Mouse (Mus musculus) intestine, embryonic 15.5 days (tissue): Measurements from ENCODE around the gene Trim69. TPM values are rescaled to one million over a fixed set of nuclear protein-coding genes. Genes with fewer than 3 reads are reported as not detected.
"Not testable (repeated sequence)": the region's sequence is repeated elsewhere in the genome, so short reads cannot be mapped to it uniquely, and the experiment has no call there.

Experiments
- ATAC-seq: fragments of 200-750 bp; cut with Nextera tagmentation; 2 replicates; pipeline ENCODE4 v1.8.0; 2017; ENCODE audit warnings: moderate TSS enrichment, moderate library complexity
- H3K27ac ChIP-seq: fragments of 300-500 bp; sonication (generic); 2 replicates; pipeline ENCODE4 v1.5.1; 2015; ENCODE audit warnings: mild to moderate bottlenecking, inconsistent platforms
- H3K27me3 ChIP-seq: fragments of 300-500 bp; sonication (generic); replicated peaks from 2 replicates; pipeline ENCODE4 v1.6.1; 2015; ENCODE audit warnings: inconsistent platforms
- H3K36me3 ChIP-seq: fragments of 300-500 bp; sonication (generic); 2 replicates; pipeline ENCODE4 v1.6.1; 2015; ENCODE audit warnings: inconsistent platforms
- H3K4me1 ChIP-seq: fragments of 300-500 bp; sonication (generic); replicated peaks from 2 replicates; pipeline ENCODE4 v1.6.1; 2015; ENCODE audit warnings: inconsistent platforms
- H3K4me2 ChIP-seq: fragments of 300-500 bp; sonication (generic); replicated peaks from 2 replicates; pipeline ENCODE4 v1.6.1; 2015; ENCODE audit warnings: mild to moderate bottlenecking, inconsistent platforms
- H3K4me3 ChIP-seq: fragments of 300-500 bp; sonication (generic); replicated peaks from 2 replicates; pipeline ENCODE4 v1.5.1; 2015; ENCODE audit warnings: inconsistent platforms
- H3K9ac ChIP-seq: fragments of 300-500 bp; sonication (generic); 2 replicates; pipeline ENCODE4 v1.6.1; 2015; ENCODE audit warnings: inconsistent platforms
- H3K9me3 ChIP-seq: fragments of 300-500 bp; sonication (generic); 2 replicates; pipeline ENCODE4 v1.6.1; 2016; ENCODE audit warnings: inconsistent platforms
- WGBS: fragments of 180-500 bp; shearing (Covaris S2); methylation state at CpG from one replicate; pipeline ENCODE4 v1.1.7; 2015; 5-methylcytosine and 5-hydroxymethylcytosine counted together
- polyA plus RNA-seq: library from polyadenylated mRNA; unstranded; fragments of >200 nt; fragmentation: Nextera tagmentation; extraction: Ambion mirVana; gene quantifications from 2 replicates; pipeline ENCODE4 v1.2.1, GENCODE M21; 2015

Gene Trim69
- polyA plus RNA-seq, 1 experiment from 2014 or later = not detected

DNA sequence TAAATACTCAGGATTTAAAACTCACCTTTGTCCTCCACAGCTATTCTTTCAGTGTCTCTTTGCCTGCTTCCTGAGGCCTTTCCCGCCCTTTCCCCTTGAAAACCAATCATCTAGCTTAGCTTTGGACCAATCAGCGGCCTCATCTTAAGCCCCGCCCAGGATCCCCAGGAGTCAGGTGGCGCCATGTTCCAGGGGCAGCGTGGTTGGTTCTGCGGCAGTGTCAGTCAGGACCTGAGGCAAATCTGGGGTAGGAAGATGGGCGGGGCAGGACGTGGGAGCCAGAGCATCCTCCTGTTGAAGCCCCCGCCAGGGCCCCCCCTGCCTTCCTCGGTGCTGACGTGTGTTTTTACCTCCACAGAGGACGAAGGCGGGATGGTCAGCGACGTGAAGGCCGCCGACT lies 25.6 kb downstream of the Trim69 start, which contains the start of the genes Patl2 and Terb2:
TSS of gene Patl2 (minus strand) at position 84 of the 400 bp plus-strand sequence.
TSS of gene Terb2 (plus strand) at position 167 of the 400 bp plus-strand sequence.
- no peaks in the 10 kb centered on the region for H3K36me3 ChIP-seq
- H3K9ac ChIP-seq = no peak within 1 kb of the TSS
- H3K4me1 ChIP-seq = no peaks in the 10 kb centered on the region
- WGBS = 85% methylated on average over 17 of the region's 17 CpGs
- ATAC-seq = no peak
- no peak within 1 kb of the TSS for H3K4me3 ChIP-seq
- no peaks in the 10 kb centered on the region for H3K9me3 ChIP-seq
- H3K27me3 ChIP-seq = no peaks in the 10 kb centered on the region
- H3K4me2 ChIP-seq = no peak within 1 kb of the TSS
- H3K27ac ChIP-seq = no peak within 1 kb of the TSS

DNA sequence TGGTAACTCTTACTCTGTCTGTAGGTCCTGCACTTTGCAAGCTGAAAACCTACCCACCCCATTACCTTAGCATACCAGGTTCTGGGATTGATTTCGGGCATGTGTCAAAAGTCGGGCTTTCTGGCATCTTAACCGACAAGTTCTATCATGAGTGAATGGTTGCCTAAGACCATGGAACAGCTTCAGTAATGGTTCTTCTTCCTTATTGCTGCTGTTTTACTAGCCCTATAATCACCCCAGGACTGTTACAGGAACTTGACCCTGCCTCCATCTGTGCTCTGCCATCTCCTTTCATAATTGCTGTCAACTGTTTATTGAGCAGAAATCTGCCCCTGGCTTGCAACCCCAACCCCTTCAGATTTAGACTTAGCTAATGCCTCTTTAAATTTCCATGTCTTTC lies 26.3 kb downstream of the Trim69 start:
- Histone ChIP-seq H3K27ac (no peak overlapping the region), H3K27me3 (no peaks in the 10 kb centered on the region), H3K9me3 (no peaks in the 10 kb centered on the region), H3K4me3 (no peak overlapping the region), H3K4me1 (no peaks in the 10 kb centered on the region), H3K36me3 (no peaks in the 10 kb centered on the region), H3K9ac (no peak overlapping the region), H3K4me2 (no peak overlapping the region)
- WGBS = 82% methylated on average over 3 of the region's 3 CpGs
- ATAC-seq = peak; percentile 65; the same call in 1 of the 2 replicates

GRCm38 (mm10) chr2:122191849-122192248 lies 31.3 kb downstream of the Trim69 start:
- Histone ChIP-seq H3K4me3 (no peak overlapping the region), H3K4me2 (no peak overlapping the region), H3K27me3 (no peaks in the 10 kb centered on the region), H3K9ac (no peak overlapping the region), H3K27ac (no peak overlapping the region), H3K36me3 (no peaks in the 10 kb centered on the region), H3K9me3 (no peaks in the 10 kb centered on the region), H3K4me1 (no peaks in the 10 kb centered on the region)
- no peak for ATAC-seq
- WGBS = 78% methylated on average over 3 of the region's 3 CpGs

- 65% methylated on average over 1 of the region's 1 CpGs for WGBS
Observed at GRCm38 (mm10) chr2:122194509-122194929, 34.0 kb downstream of the Trim69 start.

DNA sequence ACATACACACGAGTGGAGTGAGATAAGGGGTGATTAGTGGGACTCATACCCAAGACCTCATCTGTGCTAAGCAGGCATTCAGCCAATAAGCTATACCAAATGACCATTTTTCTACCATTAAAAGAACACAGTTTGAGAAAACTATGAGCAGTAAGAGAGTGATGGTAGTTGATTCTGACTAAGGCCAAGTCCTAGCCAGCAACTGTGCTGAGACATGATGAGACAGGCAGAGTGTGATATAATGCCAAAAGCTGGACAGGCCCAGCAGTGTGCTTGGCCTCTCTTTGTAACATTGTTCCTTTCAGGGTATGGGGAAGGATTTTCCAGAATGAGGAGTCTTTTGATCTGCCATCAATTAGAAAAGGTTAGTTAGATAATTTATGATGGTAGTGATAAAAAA lies 41.0 kb downstream of the Trim69 start:
- Histone ChIP-seq H3K9ac (no peak overlapping the region), H3K9me3 (no peaks in the 10 kb centered on the region), H3K4me1 (peaks cover 1% of the 10 kb centered on the region; the same call in 1 of the 2 replicates), H3K4me3 (no peak overlapping the region), H3K27me3 (no peaks in the 10 kb centered on the region), H3K4me2 (no peak overlapping the region), H3K36me3 (no peaks in the 10 kb centered on the region), H3K27ac (no peak overlapping the region)
- 72% methylated on average over 1 of the region's 1 CpGs for WGBS
- no peak for ATAC-seq

More at GRCm38 (mm10) chr2:122194509-122194929, 34.0 kb downstream of the Trim69 start:
- Histone ChIP-seq H3K4me3 (no peak overlapping the region), H3K4me2 (no peak overlapping the region), H3K9ac (no peak overlapping the region), H3K36me3 (no peaks in the 10 kb centered on the region), H3K27ac (no peak overlapping the region), H3K4me1 (no peaks in the 10 kb centered on the region), H3K9me3 (no peaks in the 10 kb centered on the region), H3K27me3 (no peaks in the 10 kb centered on the region)
- ATAC-seq = peak; percentile 72

- Histone ChIP-seq H3K36me3 (no peaks in the 10 kb centered on the region), H3K9me3 (no peaks in the 10 kb centered on the region), H3K4me3 (no peak overlapping the region), H3K9ac (no peak overlapping the region), H3K4me2 (no peak overlapping the region), H3K27ac (0 out of 2 replicates have a peak overlapping the region, but pooled peaks have one; percentile 27), H3K4me1 (peaks cover 8% of the 10 kb centered on the region; the same call in 1 of the 2 replicates), H3K27me3 (no peaks in the 10 kb centered on the region)
- 42% methylated on average over 2 of the region's 2 CpGs for WGBS
- peak; percentile 90 for ATAC-seq
Observed at GRCm38 (mm10) chr2:122206440-122207107, 46.1 kb downstream of the Trim69 start.

- Histone ChIP-seq H3K4me2 (no peak overlapping the region), H3K4me1 (peaks cover 8% of the 10 kb centered on the region; the same call in 1 of the 2 replicates), H3K9ac (no peak overlapping the region), H3K36me3 (no peaks in the 10 kb centered on the region), H3K4me3 (no peak overlapping the region), H3K9me3 (no peaks in the 10 kb centered on the region), H3K27ac (no peak overlapping the region), H3K27me3 (no peaks in the 10 kb centered on the region)
- WGBS = 73% methylated on average over 3 of the region's 3 CpGs
- ATAC-seq = no peak
Observed at GRCm38 (mm10) chr2:122210534-122211228, 50.2 kb downstream of the Trim69 start.

- not testable (repeated sequence) for H3K4me2 ChIP-seq, H3K9me3 ChIP-seq, H3K4me1 ChIP-seq, H3K27me3 ChIP-seq, H3K4me3 ChIP-seq, H3K9ac ChIP-seq, H3K27ac ChIP-seq, H3K36me3 ChIP-seq
- peak; percentile 32; the same call in 1 of the 2 replicates for ATAC-seq
- 87% methylated on average over 4 of the region's 4 CpGs for WGBS
Observed at GRCm38 (mm10) chr2:122217075-122217474, 56.6 kb downstream of the Trim69 start.

- no peak overlapping the region for H3K27ac ChIP-seq
- no peaks in the 10 kb centered on the region for H3K9me3 ChIP-seq
- no peak overlapping the region for H3K9ac ChIP-seq
- no peak for ATAC-seq
- 78% methylated on average over 2 of the region's 2 CpGs for whole genome bisulfite sequencing
- no peaks in the 10 kb centered on the region for H3K4me1 ChIP-seq
- H3K27me3 ChIP-seq = no peaks in the 10 kb centered on the region
- H3K36me3 ChIP-seq = no peaks in the 10 kb centered on the region
- no peak overlapping the region for H3K4me3 ChIP-seq
- H3K4me2 ChIP-seq = no peak overlapping the region
Observed at GRCm38 (mm10) chr2:122218234-122218633, 57.7 kb downstream of the Trim69 start.

DNA sequence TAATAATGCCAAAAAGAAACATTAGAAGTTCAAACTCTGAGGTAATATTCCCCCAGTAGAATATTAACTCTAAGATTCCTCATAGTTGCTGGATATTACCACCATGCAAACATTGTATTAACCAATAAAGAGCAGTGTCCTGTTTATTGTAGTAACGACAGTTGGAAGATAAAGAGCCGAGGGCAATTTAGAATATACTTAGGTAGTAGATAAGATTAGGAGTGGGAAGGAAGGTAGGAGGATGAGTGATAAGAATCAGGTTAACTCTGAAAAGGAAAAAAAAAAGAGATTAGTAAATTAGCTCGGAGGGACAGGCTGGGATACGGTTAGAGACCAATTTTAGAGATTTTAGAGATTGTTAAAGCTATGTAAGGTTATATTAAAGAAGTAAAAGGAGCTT lies 60.9 kb downstream of the Trim69 start:
- H3K9ac ChIP-seq = no peak overlapping the region
- ATAC-seq = peak; percentile 78
- no peak overlapping the region for H3K27ac ChIP-seq
- H3K4me3 ChIP-seq = no peak overlapping the region
- no peaks in the 10 kb centered on the region for H3K4me1 ChIP-seq
- no peaks in the 10 kb centered on the region for H3K9me3 ChIP-seq
- no peak overlapping the region for H3K4me2 ChIP-seq
- no peaks in the 10 kb centered on the region for H3K36me3 ChIP-seq
- WGBS = 28% methylated on average over 4 of the region's 4 CpGs
- no peaks in the 10 kb centered on the region for H3K27me3 ChIP-seq

DNA sequence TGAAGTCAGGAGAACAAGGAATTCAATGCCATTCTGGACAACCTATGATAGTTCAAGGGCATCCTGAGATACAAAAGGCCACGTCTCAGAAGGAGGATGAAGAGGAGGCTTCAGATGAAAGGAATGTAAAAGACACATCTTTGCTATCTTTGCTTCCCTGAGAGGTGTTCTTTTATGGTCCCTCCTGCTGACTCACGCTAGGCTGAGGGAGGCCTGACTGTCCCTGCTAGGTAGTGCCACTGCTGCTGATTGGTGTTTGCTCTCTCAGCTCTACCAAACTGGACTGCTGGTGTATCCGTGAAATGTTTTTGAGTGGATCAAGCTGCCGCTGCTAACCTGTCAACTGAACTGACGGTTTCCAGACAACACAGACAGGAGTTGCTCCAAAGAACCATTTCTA lies 61.3 kb downstream of the Trim69 start:
- 18% methylated on average over 5 of the region's 5 CpGs for WGBS
- Histone ChIP-seq H3K36me3 (no peaks in the 10 kb centered on the region), H3K4me3 (no peak overlapping the region), H3K4me2 (no peak overlapping the region), H3K27me3 (no peaks in the 10 kb centered on the region), H3K4me1 (no peaks in the 10 kb centered on the region), H3K9ac (no peak overlapping the region), H3K27ac (0 out of 2 replicates have a peak overlapping the region, but pooled peaks have one; percentile 22), H3K9me3 (no peaks in the 10 kb centered on the region)
- peak; percentile 90 for ATAC-seq

DNA sequence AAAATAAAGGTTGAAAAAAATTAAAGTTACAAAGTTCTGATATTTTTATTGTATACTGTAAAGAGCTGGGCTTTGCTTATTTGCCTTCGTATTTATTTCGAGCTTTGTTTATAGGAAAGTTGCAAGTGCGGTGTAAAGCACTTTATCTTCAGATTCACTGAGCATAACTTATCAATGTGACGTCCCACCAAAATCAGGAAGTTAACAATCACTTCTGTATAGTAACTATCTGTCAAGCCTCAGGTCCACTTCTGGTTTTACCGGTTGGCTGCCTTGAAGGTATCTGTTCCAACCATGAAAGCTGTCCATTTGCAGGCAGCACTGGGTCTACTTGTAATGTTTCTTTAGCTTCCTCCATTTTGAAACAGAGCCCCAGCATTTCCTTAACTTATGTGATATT lies 61.8 kb downstream of the Trim69 start:
- H3K27me3 ChIP-seq = no peaks in the 10 kb centered on the region
- H3K4me2 ChIP-seq = no peak overlapping the region
- H3K27ac ChIP-seq = 0 out of 2 replicates have a peak overlapping the region, but pooled peaks have one; percentile 22
- no peaks in the 10 kb centered on the region for H3K9me3 ChIP-seq
- H3K36me3 ChIP-seq = no peaks in the 10 kb centered on the region
- no peak for ATAC-seq
- H3K4me3 ChIP-seq = no peak overlapping the region
- no peak overlapping the region for H3K9ac ChIP-seq
- no peaks in the 10 kb centered on the region for H3K4me1 ChIP-seq
- WGBS = 43% methylated on average over 5 of the region's 5 CpGs
